Mouse (Mus musculus): ENCODE results near the gene Nfrkb. TPM values are rescaled to one million over a fixed set of nuclear protein-coding genes. Genes with fewer than 3 reads are reported as not detected.

Nfrkb gene
- polyA plus RNA-seq, 1 experiment from 2014 or later = 22.5 TPM

DNA sequence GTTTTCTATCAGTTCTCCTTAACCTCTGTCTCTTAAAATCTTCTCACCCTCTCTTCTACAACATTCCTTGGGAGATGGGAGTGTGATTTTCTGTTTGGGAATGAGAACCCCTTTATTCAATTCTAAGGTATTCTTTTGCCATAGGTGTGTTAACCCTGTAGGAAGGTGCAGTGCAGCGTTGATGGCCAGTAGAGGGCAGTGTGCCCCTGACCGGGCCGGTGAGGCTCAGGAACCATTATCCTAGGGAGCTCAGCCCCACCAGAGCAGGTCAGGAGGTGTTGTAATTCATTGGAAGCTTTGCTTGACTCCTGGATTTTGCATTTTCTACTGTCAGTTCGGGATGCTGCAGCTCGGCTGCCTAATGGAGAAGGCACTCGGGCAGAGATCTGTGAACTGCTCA lies 19.2 kb downstream of the Nfrkb start:
- Histone ChIP-seq H3K4me2 (ENCODE audit: low read length) (no peak overlapping the region), H3K4me3 (ENCODE audit: low read length) (no peak overlapping the region), H3K27ac (ENCODE audit: low read depth, low read length) (no peak overlapping the region), H3K36me3 (ENCODE audit: control insufficient read depth, insufficient read depth, low read length) (peaks cover 58% of the 10 kb centered on the region), H3K27me3 (replicated peaks; ENCODE audit: control insufficient read depth, insufficient read depth, low read length) (no peaks in the 10 kb centered on the region), H3K9ac (ENCODE audit: low read depth, low read length) (no peak overlapping the region), H3K4me1 (ENCODE audit: control insufficient read depth, insufficient read depth, low read depth, low read length) (no peaks in the 10 kb centered on the region), H3K9me3 (ENCODE audit: control insufficient read depth, low read length) (no peaks in the 10 kb centered on the region)
- no peak for ATAC-seq
- 71% methylated on average over 6 of the region's 6 CpGs for WGBS

DNA sequence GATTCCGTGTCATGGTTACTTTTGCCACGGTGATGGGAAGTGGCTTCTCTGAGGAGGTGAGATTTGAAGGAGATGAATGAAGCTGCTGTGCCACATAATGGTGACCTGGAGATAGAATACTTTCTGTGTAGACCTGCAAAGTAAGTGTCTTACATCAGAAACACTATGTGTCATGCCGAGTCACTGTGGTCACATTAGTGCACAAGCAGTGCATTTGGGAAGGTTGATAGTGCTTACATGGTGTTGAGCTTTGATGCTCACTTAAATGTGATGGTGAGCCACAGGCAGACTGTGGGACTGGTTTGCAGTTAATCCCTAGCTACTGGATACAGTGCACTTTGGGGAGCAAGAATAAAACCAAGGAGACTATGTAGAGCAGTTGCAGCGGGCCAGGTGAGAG lies 26.2 kb downstream of the Nfrkb start:
- WGBS = 96% methylated on average over 4 of the region's 4 CpGs
- ATAC-seq = no peak

DNA sequence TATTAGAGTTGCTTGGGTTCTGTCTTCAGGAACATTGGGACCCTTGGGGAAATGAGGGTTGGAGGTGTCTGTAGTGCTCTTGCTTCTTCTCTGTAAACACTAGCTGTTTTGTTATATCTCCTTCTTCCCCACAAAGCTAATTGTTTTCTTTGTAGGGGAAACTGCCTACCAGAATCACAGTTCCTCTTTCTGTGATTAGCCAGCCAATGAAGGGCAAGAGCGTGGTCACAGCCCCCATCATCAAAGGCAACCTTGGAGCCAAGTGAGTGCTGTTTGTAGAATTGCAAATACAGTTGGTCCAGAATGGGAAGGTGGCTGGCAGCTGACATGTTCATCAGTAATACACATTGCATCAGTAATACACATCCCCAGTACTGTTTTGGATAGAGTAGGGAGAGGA lies 32.8 kb downstream of the Nfrkb start:
- Histone ChIP-seq H3K4me2 (ENCODE audit: low read length) (no peak overlapping the region), H3K9ac (ENCODE audit: low read depth, low read length) (no peak overlapping the region), H3K4me1 (ENCODE audit: control insufficient read depth, insufficient read depth, low read depth, low read length) (no peaks in the 10 kb centered on the region), H3K27ac (ENCODE audit: low read depth, low read length) (no peak overlapping the region), H3K36me3 (ENCODE audit: control insufficient read depth, insufficient read depth, low read length) (peaks cover 61% of the 10 kb centered on the region), H3K4me3 (ENCODE audit: low read length) (no peak overlapping the region), H3K27me3 (replicated peaks; ENCODE audit: control insufficient read depth, insufficient read depth, low read length) (no peaks in the 10 kb centered on the region), H3K9me3 (ENCODE audit: control insufficient read depth, low read length) (no peaks in the 10 kb centered on the region)
- ATAC-seq = no peak
- 84% methylated on average over 1 of the region's 1 CpGs for WGBS

More for the DNA sequence above, 26.2 kb downstream of the Nfrkb start:
- Histone ChIP-seq H3K4me2 (ENCODE audit: low read length) (no peak overlapping the region), H3K9ac (ENCODE audit: low read depth, low read length) (no peak overlapping the region), H3K4me1 (ENCODE audit: control insufficient read depth, insufficient read depth, low read depth, low read length) (no peaks in the 10 kb centered on the region), H3K27me3 (replicated peaks; ENCODE audit: control insufficient read depth, insufficient read depth, low read length) (no peaks in the 10 kb centered on the region), H3K36me3 (ENCODE audit: control insufficient read depth, insufficient read depth, low read length) (peaks cover 58% of the 10 kb centered on the region), H3K9me3 (ENCODE audit: control insufficient read depth, low read length) (no peaks in the 10 kb centered on the region), H3K27ac (ENCODE audit: low read depth, low read length) (no peak overlapping the region), H3K4me3 (ENCODE audit: low read length) (no peak overlapping the region)

GRCm38 (mm10) chr9:31422143-31422542 lies 36.2 kb downstream of the Nfrkb start:
- peaks cover 37% of the 10 kb centered on the region for H3K36me3 ChIP-seq (ENCODE audit: control insufficient read depth, insufficient read depth, low read length)
- H3K4me1 ChIP-seq (ENCODE audit: control insufficient read depth, insufficient read depth, low read depth, low read length) = no peaks in the 10 kb centered on the region
- H3K27me3 ChIP-seq (replicated peaks; ENCODE audit: control insufficient read depth, insufficient read depth, low read length) = no peaks in the 10 kb centered on the region
- ATAC-seq = no peak
- H3K9me3 ChIP-seq (ENCODE audit: control insufficient read depth, low read length) = no peaks in the 10 kb centered on the region
- H3K4me3 ChIP-seq (ENCODE audit: low read length) = no peak overlapping the region
- 92% methylated on average over 5 of the region's 5 CpGs for WGBS
- H3K4me2 ChIP-seq (ENCODE audit: low read length) = no peak overlapping the region
- no peak overlapping the region for H3K27ac ChIP-seq (ENCODE audit: low read depth, low read length)
- H3K9ac ChIP-seq (ENCODE audit: low read depth, low read length) = no peak overlapping the region

DNA sequence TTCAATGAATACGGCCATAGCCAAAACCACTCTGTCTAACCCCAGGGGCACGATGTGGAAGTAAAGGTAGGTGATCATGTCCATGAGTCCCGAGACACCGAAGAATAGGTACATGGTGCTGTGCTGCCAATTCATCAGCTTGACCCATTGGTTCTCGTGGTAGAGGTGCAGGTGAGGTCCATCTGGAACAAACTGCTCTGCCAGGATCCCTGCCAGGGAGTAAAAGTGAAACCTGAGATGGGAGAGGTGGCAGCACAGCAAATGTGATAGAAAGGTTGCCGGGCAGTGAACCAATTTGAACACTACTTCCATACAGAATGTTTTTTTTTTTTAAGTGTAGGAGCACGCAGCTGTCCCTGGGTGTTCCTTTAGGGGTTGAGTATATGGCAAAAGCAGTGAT lies 43.0 kb downstream of the Nfrkb start:
- Histone ChIP-seq H3K36me3 (ENCODE audit: control insufficient read depth, insufficient read depth, low read length) (no peaks in the 10 kb centered on the region), H3K4me2 (ENCODE audit: low read length) (no peak overlapping the region), H3K4me1 (ENCODE audit: control insufficient read depth, insufficient read depth, low read depth, low read length) (no peaks in the 10 kb centered on the region), H3K27me3 (replicated peaks; ENCODE audit: control insufficient read depth, insufficient read depth, low read length) (no peaks in the 10 kb centered on the region), H3K9me3 (ENCODE audit: control insufficient read depth, low read length) (no peaks in the 10 kb centered on the region), H3K9ac (ENCODE audit: low read depth, low read length) (no peak overlapping the region), H3K27ac (ENCODE audit: low read depth, low read length) (no peak overlapping the region), H3K4me3 (ENCODE audit: low read length) (no peak overlapping the region)
- ATAC-seq = no peak
- 93% methylated on average over 7 of the region's 7 CpGs for WGBS

GRCm38 (mm10) chr9:31430011-31430410 lies 44.0 kb downstream of the Nfrkb start:
- Histone ChIP-seq H3K27me3 (replicated peaks; ENCODE audit: control insufficient read depth, insufficient read depth, low read length) (no peaks in the 10 kb centered on the region), H3K36me3 (ENCODE audit: control insufficient read depth, insufficient read depth, low read length) (no peaks in the 10 kb centered on the region), H3K4me3 (ENCODE audit: low read length) (no peak overlapping the region), H3K4me1 (ENCODE audit: control insufficient read depth, insufficient read depth, low read depth, low read length) (no peaks in the 10 kb centered on the region), H3K4me2 (ENCODE audit: low read length) (no peak overlapping the region), H3K9me3 (ENCODE audit: control insufficient read depth, low read length) (no peaks in the 10 kb centered on the region), H3K9ac (ENCODE audit: low read depth, low read length) (no peak overlapping the region), H3K27ac (ENCODE audit: low read depth, low read length) (no peak overlapping the region)
- no peak for ATAC-seq
- 76% methylated on average over 9 of the region's 9 CpGs for WGBS

- no peak overlapping the region for H3K4me3 ChIP-seq (ENCODE audit: low read length)
- ATAC-seq = no peak
- WGBS = 85% methylated on average over 5 of the region's 5 CpGs
- no peak overlapping the region for H3K9ac ChIP-seq (ENCODE audit: low read depth, low read length)
- H3K4me2 ChIP-seq (ENCODE audit: low read length) = no peak overlapping the region
- H3K9me3 ChIP-seq (ENCODE audit: control insufficient read depth, low read length) = no peaks in the 10 kb centered on the region
- H3K4me1 ChIP-seq (ENCODE audit: control insufficient read depth, insufficient read depth, low read depth, low read length) = no peaks in the 10 kb centered on the region
- no peak overlapping the region for H3K27ac ChIP-seq (ENCODE audit: low read depth, low read length)
- no peaks in the 10 kb centered on the region for H3K27me3 ChIP-seq (replicated peaks; ENCODE audit: control insufficient read depth, insufficient read depth, low read length)
- no peaks in the 10 kb centered on the region for H3K36me3 ChIP-seq (ENCODE audit: control insufficient read depth, insufficient read depth, low read length)
Measured at GRCm38 (mm10) chr9:31431751-31432150, 45.8 kb downstream of the Nfrkb start.

- no peaks in the 10 kb centered on the region for H3K36me3 ChIP-seq (ENCODE audit: control insufficient read depth, insufficient read depth, low read length)
- no peak for ATAC-seq
- H3K4me1 ChIP-seq (ENCODE audit: control insufficient read depth, insufficient read depth, low read depth, low read length) = no peaks in the 10 kb centered on the region
- H3K4me2 ChIP-seq (ENCODE audit: low read length) = no peak overlapping the region
- H3K9me3 ChIP-seq (ENCODE audit: control insufficient read depth, low read length) = no peaks in the 10 kb centered on the region
- no peaks in the 10 kb centered on the region for H3K27me3 ChIP-seq (replicated peaks; ENCODE audit: control insufficient read depth, insufficient read depth, low read length)
- 88% methylated on average over 7 of the region's 7 CpGs for WGBS
- H3K4me3 ChIP-seq (ENCODE audit: low read length) = no peak overlapping the region
- H3K9ac ChIP-seq (ENCODE audit: low read depth, low read length) = no peak overlapping the region
- H3K27ac ChIP-seq (ENCODE audit: low read depth, low read length) = no peak overlapping the region
Measured at GRCm38 (mm10) chr9:31432336-31432975, 46.5 kb downstream of the Nfrkb start.

DNA sequence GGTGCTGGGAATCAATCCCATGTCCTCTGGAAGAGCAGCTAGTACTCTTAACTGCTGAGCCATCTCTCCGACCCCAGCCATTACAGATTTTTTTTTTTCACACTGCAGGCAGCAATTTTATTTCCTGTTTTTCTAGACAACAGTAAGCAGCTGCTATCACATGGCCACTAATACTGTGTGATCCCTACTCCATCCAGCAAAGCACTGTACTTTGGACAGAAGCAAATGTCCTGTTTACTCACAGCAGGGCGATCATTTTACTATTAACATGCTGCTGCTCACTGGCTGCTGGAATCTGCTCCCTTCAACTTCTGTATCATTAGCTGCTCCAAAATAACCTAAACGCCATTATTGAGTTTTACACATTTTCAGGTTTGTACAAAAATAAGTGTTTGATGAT lies 47.4 kb downstream of the Nfrkb start:
- H3K9ac ChIP-seq (ENCODE audit: low read depth, low read length) = no peak overlapping the region
- no peak overlapping the region for H3K4me2 ChIP-seq (ENCODE audit: low read length)
- no peaks in the 10 kb centered on the region for H3K9me3 ChIP-seq (ENCODE audit: control insufficient read depth, low read length)
- no peaks in the 10 kb centered on the region for H3K36me3 ChIP-seq (ENCODE audit: control insufficient read depth, insufficient read depth, low read length)
- no peaks in the 10 kb centered on the region for H3K27me3 ChIP-seq (replicated peaks; ENCODE audit: control insufficient read depth, insufficient read depth, low read length)
- H3K4me1 ChIP-seq (ENCODE audit: control insufficient read depth, insufficient read depth, low read depth, low read length) = no peaks in the 10 kb centered on the region
- ATAC-seq = no peak
- no peak overlapping the region for H3K27ac ChIP-seq (ENCODE audit: low read depth, low read length)
- no peak overlapping the region for H3K4me3 ChIP-seq (ENCODE audit: low read length)
- WGBS = 83% methylated on average over 3 of the region's 3 CpGs

- Histone ChIP-seq H3K27me3 (replicated peaks; ENCODE audit: control insufficient read depth, insufficient read depth, low read length) (no peaks in the 10 kb centered on the region), H3K9ac (ENCODE audit: low read depth, low read length) (no peak overlapping the region), H3K36me3 (ENCODE audit: control insufficient read depth, insufficient read depth, low read length) (no peaks in the 10 kb centered on the region), H3K4me3 (ENCODE audit: low read length) (no peak overlapping the region), H3K4me2 (ENCODE audit: low read length) (no peak overlapping the region), H3K27ac (ENCODE audit: low read depth, low read length) (no peak overlapping the region), H3K9me3 (ENCODE audit: control insufficient read depth, low read length) (no peaks in the 10 kb centered on the region), H3K4me1 (ENCODE audit: control insufficient read depth, insufficient read depth, low read depth, low read length) (no peaks in the 10 kb centered on the region)
- WGBS = 89% methylated on average over 8 of the region's 8 CpGs
- no peak for ATAC-seq
Measured at GRCm38 (mm10) chr9:31435415-31435814, 49.4 kb downstream of the Nfrkb start.

All from hindbrain, embryonic 16.5 days (tissue).